Mouse (Mus musculus): ENCODE measurements around the gene Zfp36l2.

Gene Zfp36l2

DNA sequence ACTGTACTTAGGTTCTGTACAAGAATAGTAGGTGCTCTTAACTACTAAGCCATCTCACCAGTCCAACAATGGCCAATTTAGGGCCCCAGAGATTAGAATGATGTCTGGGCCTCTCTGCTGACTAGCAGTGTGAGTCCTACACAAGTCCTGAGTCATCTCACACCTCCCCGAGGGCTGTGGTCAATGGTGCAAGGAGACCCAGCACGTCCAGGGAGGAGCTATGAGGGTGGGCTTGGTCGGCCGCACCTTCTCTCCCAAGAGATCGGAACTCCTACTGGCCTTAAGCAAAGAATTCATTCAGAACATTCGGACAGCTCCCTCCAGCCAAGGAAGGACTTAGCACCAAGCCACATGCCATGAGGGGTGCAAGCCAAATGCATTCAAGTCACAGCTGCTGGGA, 36.4 kb downstream of the Zfp36l2 start:
- DNase-seq (ENCODE audit: low spot score), result no peak

DNA sequence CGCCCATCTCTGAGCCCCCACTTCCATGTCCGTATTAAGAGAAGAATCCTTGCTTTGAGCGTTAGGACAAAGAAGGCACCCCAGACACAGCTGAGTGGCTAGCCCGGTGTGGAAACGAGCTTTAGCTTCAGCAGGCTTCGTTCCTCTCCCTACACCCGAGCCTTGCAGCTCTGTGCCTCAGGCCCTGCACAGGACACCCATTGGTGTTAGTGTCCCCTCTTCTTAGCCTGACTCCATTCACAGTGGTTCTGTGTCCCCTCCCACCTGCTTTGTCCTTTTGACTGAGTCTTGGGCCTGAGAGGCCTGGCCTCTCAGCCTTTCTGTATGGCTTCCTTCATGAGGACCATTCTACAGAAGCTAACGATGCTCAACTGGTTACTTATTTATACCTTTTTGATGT, 37.5 kb downstream of the Zfp36l2 start:
- DNase-seq (ENCODE audit: low spot score), result no peak

DNA sequence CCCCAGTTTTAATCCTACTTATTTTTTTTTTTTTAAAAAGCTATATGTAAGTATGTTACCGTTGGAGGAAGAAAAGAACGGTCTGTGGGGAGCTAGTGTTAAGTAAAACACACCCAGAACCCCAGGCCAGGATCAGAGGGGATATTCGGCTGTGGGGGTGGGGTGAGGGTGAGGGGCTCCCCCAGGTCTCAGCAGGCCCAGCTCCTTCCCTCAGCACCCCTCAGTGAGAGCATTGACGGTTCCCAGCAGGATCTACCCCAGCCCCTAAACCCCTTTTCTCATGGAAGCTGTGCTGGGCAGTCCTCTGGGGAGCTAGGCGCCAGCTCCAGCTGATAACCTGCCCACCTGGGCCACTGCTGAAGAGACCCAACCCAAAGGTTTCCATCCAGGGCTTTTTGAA, 38.2 kb downstream of the Zfp36l2 start:
- no peak for DNase-seq (ENCODE audit: low spot score)

DNA sequence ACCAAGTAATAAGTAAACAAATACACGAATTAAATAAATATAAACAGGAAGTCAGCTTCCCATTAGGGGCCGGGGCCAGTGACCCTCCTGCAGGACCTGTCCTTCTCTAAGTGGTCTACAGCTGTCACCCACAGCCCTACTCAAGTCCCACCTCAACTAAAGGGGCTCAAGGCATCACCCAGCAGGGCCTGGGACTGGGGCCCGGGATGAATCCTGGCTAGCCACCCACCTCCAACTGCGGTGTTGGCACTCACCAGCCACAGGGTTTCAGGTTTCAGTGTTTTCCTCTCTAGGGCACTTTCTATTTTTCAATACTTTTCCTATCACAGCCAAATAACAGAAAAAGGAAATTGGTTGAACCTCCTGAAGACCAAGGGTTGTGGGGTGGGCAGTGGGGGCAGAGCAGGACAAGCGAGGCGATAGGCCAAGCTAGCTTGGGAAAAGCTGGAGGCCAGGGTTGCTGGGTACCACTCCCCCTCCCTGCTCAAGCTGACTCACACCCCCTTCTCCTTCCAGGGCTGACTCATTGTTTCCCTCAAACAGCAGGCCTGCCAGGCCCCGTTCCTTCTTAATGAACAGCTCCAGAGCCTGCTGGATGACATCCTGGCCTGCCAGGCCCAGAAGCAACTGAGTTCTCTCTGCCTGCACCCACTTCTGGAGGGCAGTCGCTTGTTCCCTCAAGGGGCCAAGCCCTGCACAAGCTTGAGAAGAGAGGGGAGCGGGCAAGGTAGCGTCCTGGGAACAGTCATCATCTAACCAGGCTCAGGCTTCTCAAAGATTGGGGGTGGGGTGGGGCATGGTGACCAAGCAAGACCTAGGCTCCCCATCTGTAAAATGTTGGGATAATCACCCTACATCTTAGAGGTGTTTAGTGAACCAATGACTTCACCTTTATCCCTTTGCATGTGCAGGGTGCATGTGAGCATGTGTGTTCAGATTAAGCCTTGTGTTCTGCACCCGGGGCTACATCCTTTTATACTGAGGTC, 39.0 kb downstream of the Zfp36l2 start:
- peak; percentile 45 for DNase-seq (ENCODE audit: low spot score)

DNA sequence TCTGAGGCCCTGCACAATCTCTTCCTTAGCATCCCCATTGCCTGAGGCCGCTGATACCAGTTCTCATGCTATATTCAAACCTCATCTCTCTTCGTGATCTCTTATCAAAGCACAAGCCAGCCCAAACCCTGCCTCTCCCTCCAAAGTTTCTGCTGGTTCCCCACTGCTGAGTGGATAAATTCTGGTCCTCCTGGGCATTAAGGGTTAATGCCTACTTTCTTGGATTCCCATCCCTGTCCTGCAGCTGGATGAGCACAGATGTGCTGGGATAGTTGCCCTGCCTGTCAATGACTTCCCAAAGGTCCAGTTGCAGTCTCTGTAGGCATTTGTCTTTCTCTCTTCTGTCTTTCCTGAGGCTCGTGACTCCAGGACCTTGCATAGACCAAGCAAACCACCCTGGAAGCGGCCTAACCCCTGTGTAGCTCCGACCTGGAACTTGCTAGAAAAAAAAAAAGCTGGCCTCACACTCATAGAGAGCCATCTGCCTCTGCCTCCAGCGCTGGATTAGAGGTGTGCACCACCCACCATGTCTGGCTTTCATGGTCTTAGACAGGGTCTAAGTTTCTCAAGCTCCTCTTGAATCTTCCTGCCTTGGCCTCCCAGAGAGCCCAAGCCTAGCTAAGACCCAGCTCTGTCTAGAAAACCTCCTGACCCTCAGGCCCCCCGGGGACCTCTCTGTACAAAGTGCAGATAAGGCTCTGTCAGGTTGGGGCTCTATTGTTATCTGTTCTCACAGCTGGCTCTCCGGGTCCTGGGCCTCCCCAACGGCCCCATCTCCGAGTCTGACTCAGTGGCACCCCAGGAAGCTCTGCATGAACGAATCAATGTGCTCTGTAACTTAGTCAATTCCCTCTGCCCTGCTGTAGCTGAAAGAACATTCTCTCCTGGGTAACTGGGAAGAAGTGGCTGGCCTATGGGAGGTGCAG, 40.3 kb downstream of the Zfp36l2 start:
- no peak for DNase-seq (ENCODE audit: low spot score)

DNA sequence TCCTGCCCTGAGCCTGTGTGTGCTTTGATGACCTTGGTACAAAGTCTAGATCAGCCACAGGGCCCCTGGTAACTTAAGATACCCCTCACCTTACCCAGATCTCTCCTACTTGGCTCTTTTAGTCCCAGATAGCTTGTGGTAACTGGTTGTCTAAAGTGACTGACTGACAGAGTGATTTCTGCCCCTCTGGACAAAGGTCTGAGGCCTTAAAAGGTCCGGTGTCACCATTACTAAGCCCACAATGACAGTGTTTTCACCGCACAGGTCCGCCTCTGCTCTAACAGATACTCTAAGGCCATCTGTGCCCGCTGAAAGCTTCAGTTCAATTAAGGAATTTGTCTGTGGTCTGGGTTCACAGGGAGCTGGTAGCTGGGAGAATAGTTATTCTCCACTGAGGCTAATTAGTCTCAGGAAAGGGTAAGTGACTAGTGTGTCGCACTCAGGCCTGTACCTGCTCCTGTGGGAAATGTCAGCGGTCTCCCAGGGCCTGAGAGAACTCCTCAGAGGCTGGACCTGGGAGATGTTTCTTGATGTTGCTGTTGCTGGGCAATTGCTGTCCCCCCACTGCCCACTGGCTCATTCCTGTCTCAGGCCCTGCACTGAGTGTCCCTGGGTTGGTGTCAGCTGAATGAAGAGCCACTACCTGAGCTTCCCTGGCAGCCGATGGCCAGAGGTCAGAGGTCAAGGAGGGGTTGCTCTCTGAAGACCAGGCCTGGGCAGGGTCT, 41.1 kb downstream of the Zfp36l2 start:
- DNase-seq (ENCODE audit: low spot score), result no peak

DNA sequence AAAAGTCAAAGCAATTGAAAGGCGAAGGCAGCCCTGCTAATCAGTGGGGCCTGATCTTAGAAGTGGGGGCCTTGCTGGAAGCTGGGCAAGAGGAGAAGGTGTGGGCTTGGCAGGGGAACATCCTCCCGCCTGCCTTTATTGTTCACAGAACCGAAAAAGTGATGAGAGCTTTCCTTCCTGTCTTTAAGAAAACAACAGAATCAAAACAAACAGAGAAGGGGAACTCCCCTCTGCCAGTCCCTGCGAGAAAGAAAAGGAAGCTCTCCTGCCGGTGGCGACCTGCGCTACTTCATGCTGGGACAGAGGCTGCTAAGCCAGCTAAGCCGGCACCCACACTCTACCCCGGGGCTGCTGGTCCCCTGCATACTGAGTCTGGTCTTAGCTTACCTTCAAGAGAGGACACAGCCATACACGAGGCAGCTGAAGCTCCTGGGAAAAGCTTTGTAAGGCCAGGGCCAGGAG, 41.9 kb downstream of the Zfp36l2 start:
- no peak for DNase-seq (ENCODE audit: low spot score)

DNA sequence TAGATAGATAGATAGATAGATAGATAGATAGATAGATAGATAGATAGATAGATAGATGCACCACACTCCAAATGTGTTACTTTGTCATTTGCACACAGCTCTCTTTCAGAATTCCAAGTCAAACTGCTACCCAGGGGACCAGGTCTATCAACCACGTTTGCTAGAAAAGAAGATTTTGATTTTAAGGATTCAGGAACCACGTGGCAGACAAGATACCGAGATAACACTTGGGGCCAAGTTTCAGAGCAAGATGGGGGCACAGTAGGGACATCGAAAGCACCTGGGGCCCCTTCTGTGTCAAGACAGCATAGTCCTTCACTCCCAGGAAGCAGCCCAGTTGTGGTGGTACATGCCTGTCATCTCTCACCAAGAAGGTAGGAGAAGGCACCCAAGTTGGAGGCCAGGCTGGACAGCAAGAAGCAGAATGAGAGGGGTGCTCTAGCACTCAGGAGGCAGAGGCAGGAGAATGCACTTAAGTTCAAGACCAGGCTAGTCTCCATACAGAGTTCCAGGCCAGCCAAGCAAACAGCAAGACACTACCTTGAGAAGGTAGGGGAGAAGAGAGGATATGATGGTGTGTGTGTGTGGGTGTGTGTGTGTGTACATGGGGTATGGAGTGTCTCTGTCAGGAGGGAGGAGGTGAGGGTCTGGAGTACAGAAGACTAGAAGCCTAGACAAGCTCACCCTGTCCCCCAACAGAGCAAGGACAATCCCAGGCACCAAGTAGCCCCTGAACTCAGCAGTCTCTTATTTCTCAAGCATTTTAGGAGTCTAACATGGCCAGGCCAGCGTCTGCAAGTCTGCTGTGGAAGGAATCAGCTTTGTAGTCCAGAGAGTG, 42.8 kb downstream of the Zfp36l2 start:
- no peak for DNase-seq (ENCODE audit: low spot score)

DNA sequence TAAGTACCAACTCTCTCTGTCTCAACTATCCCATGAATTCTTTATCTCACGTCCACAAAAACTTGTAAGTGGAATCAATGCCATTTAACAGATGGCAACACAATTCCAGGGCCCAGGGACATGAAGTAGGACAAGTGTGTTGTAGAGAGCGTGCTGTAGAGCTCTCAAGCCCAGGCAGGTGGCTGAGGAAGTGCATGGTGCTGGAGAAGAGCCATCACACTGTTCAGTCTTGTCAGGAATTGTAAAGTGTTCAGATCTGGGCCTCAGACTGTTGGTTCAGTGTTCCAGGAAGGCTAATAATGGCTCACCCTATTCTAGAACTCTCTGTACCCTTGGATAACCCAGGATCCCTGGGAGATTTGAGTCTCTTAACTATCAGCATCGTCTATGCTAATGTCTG, 43.6 kb downstream of the Zfp36l2 start:
- no peak for DNase-seq (ENCODE audit: low spot score)

DNA sequence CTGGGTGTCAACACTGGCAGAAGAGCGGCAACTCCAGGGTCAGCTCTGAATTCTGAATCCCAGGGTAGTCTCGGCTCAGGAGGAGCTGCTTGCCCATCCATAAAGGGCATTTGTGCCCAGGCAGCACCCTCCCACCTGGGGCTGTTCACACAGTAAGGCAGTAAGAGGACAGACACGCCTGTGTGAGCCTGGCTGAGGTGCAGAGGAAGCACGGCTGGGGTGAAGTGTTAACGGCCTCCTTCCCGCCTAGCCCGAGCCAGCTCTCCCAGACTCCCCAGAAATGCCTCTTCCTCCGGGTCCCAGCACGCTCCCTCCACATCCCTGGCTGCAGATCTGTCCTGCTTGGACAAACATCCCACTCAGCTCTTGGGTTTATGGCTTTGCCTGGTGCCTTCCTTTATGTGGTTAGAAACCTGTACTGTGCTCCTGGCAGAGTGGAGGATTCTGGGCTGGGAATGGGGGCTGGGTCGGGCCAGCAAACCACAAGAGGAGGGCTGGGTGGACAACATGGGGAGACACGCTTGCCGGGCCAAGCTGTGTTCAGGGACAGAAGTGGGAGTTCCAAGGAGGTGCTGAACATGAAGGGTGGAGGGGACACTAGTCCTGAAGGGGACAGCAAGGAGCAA, 44.4 kb downstream of the Zfp36l2 start:
- no peak for DNase-seq (ENCODE audit: low spot score)

DNA sequence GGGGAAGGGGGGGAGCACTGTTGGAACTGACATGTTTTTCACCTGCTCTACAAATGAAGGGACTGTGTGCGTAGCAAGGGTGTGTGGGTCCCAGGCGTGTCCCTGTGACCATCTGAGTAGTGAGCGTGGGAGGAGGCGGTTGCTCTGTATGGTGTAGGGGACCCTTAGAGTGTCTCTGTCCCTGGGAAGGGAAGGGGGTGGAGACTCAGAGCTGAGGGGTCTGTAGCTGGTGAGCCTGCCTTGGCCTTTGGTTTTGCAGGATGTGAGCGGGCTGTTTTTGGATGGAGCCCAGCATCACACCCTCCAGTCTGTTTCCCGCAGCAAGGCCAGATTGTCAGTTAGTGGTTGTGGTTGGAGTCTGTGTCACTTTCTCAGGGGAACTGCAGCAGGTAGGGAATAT, 46.1 kb downstream of the Zfp36l2 start:
- no peak for DNase-seq (ENCODE audit: low spot score)

DNA sequence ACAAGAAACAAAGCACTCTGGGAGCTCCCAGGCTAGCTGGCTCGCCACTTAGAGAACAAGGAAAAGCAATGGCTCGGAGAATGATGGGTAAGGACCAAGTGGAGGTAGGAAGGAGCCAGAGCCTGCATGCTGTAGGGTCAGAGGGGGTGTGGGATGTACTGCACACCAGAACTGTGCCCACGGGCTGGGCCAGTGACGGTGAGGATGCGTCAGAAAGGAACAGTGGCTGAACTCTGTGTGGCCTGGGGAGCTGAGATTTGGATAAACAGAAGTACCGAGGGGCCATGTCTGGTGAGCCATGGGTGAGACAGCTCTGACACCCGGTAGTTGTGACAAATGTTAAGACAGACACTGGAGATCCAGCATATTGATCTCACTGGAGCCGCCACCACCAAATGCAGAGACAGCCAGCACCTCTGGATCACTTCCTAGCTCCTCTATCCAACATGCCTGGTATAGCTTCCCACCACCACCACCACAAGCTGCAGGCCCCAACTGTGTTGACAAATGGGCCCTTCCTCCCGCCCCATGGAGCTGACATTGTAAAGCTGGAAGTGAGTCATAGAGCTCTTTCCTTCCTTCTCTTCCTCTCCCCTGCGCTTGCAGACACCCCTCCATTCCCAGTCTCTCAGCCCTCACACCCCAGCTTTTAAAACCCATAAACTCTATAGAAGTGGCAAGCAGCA, 46.8 kb downstream of the Zfp36l2 start:
- no peak for DNase-seq (ENCODE audit: low spot score)

DNA sequence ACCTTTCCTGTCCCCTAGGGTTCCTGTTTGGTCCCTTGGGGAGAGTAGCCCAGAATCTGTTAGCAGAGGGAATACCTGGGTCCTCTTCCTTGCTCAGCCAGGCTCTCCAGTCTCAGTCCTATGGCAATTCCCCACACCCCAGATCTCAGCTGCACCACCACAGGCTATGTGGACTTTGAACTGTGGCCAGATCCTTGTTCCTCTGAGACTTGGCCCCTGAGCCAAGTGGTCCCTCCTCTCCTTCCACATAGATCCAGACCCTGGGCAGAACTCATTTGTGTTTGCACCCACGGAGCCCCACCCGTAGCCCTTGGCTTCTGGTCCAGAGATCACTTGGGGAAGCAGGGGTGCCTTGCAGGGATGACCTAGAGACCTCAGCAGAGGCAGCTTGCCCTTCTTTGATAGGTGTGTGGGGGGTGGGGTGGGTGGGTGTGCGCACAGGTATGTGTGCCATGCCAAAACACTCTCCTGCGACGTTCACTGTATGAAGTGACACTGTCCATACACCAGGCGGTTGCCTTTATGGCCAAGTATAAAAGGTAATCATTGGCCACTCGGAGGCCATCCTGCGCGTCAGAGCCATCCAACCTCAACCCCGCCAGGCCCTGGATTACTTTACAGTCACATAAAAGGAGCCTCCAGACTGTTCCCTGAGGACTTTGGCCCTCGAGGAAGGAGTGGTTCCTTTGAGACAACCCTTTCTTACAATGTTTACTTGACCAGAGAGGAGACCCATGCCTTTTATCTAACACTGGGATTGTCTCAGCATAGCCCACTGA, 50.2 kb downstream of the Zfp36l2 start:
- DNase-seq (ENCODE audit: low spot score), result no peak

DNA sequence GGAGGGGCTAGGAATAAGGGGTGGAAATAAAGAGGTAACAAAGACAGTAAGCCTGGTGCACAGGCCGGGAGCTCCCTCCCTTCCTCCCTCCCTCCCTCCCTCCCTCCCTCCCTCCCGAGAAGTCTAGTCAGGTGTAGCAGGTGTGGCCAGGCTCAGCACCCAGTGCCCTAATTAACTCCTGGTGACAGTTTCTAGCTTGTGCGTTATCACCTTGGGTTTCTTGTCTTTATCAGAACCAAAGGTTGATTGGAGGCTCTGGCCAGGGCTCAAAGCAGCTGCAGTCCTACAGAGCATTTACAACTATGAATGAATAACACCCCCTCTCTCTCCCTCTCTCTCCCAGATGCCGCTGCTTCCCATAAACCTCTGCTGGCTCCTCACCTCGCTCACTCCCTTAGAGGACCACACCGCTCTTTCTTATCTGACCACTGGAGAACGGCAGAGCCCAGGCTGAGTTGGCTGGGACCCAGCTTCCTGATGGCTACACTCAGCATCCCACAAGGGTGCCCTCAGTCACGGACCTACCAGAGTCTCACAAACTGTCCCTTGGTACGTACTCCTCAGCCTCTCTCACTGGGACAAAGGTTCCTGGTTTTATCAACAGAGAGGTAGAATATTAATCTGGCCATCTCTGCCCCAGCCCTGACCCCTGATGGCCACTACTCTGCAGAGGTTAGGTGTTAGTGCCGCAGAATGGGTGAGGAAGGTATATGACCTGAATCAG, 50.9 kb downstream of the Zfp36l2 start:
- no peak for DNase-seq (ENCODE audit: low spot score)

DNA sequence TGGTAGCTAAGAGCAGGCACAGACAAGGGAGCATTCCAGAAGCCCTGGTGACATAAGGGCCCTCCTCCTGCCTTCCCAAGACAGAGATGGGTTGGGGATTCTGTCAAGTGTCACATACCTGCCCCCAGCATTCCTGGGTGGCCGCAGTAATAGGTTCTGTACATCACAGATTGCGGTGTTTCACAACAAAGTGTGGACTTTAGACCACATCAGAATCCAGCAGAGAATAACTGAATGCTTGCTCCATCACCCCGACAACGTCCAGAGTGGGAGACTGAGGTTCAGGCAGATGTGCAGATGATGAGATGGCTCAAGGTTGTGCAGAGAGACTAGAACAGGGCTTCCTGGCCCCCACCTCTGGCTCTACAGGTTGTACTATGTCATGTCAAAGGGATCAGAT, 51.5 kb downstream of the Zfp36l2 start:
- no peak for DNase-seq (ENCODE audit: low spot score)

DNA sequence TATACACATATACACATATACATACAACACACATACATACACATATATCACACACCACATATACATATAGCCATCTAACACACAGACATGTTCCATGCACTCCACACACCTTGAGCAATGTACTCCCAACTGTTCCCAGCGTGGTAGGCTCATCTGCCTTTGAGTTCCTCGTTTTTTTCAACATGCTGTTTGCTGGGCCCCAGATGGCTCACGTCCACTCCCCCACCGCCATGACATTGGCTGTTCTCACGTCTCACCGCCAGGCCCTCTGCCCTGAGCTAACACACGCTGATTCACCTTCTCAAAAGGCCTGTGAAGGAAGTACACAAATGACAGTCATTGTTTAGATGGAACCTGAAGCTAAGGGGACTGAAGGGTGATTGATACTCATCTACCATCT, 52.5 kb downstream of the Zfp36l2 start:
- no peak for DNase-seq (ENCODE audit: low spot score)

All from urinary bladder, postnatal 10 days (tissue).